Mouse (Mus musculus) stomach, embryonic 14.5 days (tissue): ENCODE results near the gene Il13. TPM values are rescaled to one million over a fixed set of nuclear protein-coding genes. Genes with fewer than 3 reads are reported as not detected.

Experiments used
- ATAC-seq: fragments of 200-750 bp; cut with Nextera tagmentation; 2 replicates; pipeline ENCODE4 v1.8.0; 2017; ENCODE audit warnings: low read depth, moderate TSS enrichment; ENCODE audit not compliant: insufficient number of reproducible peaks, insufficient read depth, low FRiP score
- H3K27ac ChIP-seq: fragments of 300-500 bp; sonication (generic); 2 replicates; pipeline ENCODE4 v1.5.1; 2014; ENCODE audit warnings: mild to moderate bottlenecking, low read length, moderate library complexity, mixed read lengths
- H3K27me3 ChIP-seq: fragments of 300-500 bp; sonication (generic); 2 replicates; pipeline ENCODE4 v1.6.1; 2014; ENCODE audit warnings: low read length, control low read depth, mixed read lengths; ENCODE audit not compliant: control insufficient read depth, insufficient read depth
- H3K36me3 ChIP-seq: fragments of 300-500 bp; sonication (generic); 2 replicates; pipeline ENCODE4 v1.6.1; 2014; ENCODE audit warnings: mild to moderate bottlenecking, control low read depth, low read length, moderate library complexity, mixed read lengths; ENCODE audit not compliant: control insufficient read depth, insufficient read depth
- H3K4me1 ChIP-seq: fragments of 300-500 bp; sonication (generic); 2 replicates; pipeline ENCODE4 v1.6.1; 2014; ENCODE audit warnings: low read length, control low read depth, mixed read lengths; ENCODE audit not compliant: control insufficient read depth, insufficient read depth
- H3K4me2 ChIP-seq: fragments of 300-500 bp; sonication (generic); replicated peaks from 2 replicates; pipeline ENCODE4 v1.6.1; 2014; ENCODE audit warnings: low read depth, low read length, control low read depth
- H3K4me3 ChIP-seq: fragments of 300-500 bp; sonication (generic); 2 replicates; pipeline ENCODE4 v1.5.1; 2014; ENCODE audit warnings: low read depth, low read length, control low read depth
- H3K9ac ChIP-seq: fragments of 300-500 bp; sonication (generic); replicated peaks from 2 replicates; pipeline ENCODE4 v1.6.1; 2014; ENCODE audit warnings: low read depth, mild to moderate bottlenecking, control low read depth, low read length, moderate library complexity, mixed read lengths
- H3K9me3 ChIP-seq: fragments of 300-500 bp; sonication (generic); 2 replicates; pipeline ENCODE4 v1.6.1; 2016; ENCODE audit warnings: low read depth, low read length, control low read depth; ENCODE audit not compliant: control insufficient read depth
- WGBS: fragments of 180-500 bp; shearing (Covaris S2); extraction: QIAGEN DNeasy Blood & Tissue Kit; methylation state at CpG from one replicate; pipeline ENCODE4 v1.1.7; 2014; 5-methylcytosine and 5-hydroxymethylcytosine counted together
- polyA plus RNA-seq: library from polyadenylated mRNA; unstranded; fragments of >200 nt; fragmentation: Nextera tagmentation; extraction: Ambion mirVana; gene quantifications from 2 replicates; pipeline ENCODE4 v1.2.1, GENCODE M21; 2014

Gene Il13
- polyA plus RNA-seq, 1 experiment from 2014 or later = not detected

DNA sequence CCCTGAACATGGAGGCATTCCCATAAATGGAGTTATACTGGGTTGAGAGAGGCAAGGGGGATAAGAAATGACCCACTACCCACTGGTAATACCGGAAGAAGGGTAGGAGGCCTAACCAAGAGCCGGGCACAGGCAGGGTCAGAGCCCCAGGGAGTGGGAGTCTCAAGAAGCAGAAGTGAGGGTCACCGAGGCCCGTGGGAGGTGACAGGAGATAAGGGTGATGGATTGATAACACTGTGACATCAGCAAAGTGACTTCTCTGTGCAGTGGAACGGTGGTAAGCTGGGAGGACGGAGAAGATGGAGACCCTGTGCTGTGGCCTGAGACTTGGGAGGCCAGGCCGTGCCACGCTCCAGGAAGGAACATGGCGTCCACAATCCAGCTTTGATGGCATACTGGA lies 10.9 kb downstream of the Il13 start:
- no peaks in the 10 kb centered on the region for H3K4me1 ChIP-seq
- H3K9ac ChIP-seq = no peak overlapping the region
- H3K4me2 ChIP-seq = no peak overlapping the region
- no peak overlapping the region for H3K4me3 ChIP-seq
- no peak overlapping the region for H3K27ac ChIP-seq
- no peaks in the 10 kb centered on the region for H3K9me3 ChIP-seq
- no peak for ATAC-seq
- no peaks in the 10 kb centered on the region for H3K27me3 ChIP-seq
- no peaks in the 10 kb centered on the region for H3K36me3 ChIP-seq
- WGBS = 71% methylated on average over 9 of the region's 9 CpGs

DNA sequence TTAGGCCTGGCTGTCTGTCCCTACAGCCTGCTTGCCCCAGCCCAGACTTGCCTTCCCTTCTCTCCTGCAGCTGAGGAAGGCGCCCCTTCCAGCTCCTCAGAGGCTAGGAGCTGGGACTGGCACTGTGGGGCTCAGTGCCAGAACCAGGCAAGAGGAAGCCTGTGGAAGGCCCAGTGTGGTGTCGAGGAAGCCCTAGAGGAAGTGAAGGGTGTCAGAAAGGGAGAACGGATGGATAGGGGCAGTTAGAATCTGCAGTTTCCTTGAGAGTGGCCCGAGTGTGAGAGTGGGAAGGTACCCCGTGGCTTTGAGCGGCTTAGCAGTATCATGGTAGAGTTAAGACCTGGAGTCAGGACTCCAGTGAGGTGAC lies 12.1 kb downstream of the Il13 start:
- no peak overlapping the region for H3K27ac ChIP-seq
- no peaks in the 10 kb centered on the region for H3K27me3 ChIP-seq
- H3K36me3 ChIP-seq = no peaks in the 10 kb centered on the region
- no peak overlapping the region for H3K4me3 ChIP-seq
- no peak overlapping the region for H3K9ac ChIP-seq
- H3K4me1 ChIP-seq = no peaks in the 10 kb centered on the region
- 76% methylated on average over 6 of the region's 6 CpGs for WGBS
- no peak overlapping the region for H3K4me2 ChIP-seq
- ATAC-seq = no peak
- no peaks in the 10 kb centered on the region for H3K9me3 ChIP-seq

GRCm38 (mm10) chr11:53621582-53622439 lies 12.7 kb downstream of the Il13 start:
- Histone ChIP-seq H3K4me3 (no peak overlapping the region), H3K4me1 (no peaks in the 10 kb centered on the region), H3K9me3 (no peaks in the 10 kb centered on the region), H3K27ac (no peak overlapping the region), H3K36me3 (no peaks in the 10 kb centered on the region), H3K27me3 (no peaks in the 10 kb centered on the region), H3K9ac (no peak overlapping the region), H3K4me2 (no peak overlapping the region)
- WGBS = 80% methylated on average over 11 of the region's 11 CpGs
- ATAC-seq = no peak

DNA sequence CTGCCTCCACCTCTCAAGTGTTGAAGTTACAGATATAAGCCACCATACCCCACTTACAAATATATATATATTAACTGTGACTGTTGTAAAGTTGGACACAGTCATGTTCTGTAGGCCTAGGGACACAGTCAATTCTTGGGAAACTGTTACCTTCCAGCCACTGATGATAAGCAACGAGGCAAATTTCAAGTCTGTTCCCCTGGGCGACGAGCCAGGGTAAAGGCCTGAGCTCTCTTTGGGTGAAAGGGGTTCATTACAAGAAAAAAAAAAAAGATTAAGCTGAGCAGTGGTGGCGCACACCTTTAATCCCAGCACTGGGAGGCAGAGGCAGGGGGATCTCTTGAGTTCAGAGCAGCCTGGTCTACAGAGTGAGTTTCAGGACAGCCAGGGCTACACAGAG lies 14.4 kb downstream of the Il13 start:
- Histone ChIP-seq H3K36me3 (no peaks in the 10 kb centered on the region), H3K9me3 (no peaks in the 10 kb centered on the region), H3K4me3 (no peak overlapping the region), H3K9ac (no peak overlapping the region), H3K27ac (no peak overlapping the region), H3K4me2 (no peak overlapping the region), H3K4me1 (no peaks in the 10 kb centered on the region), H3K27me3 (no peaks in the 10 kb centered on the region)
- no peak for ATAC-seq
- WGBS = 85% methylated on average over 4 of the region's 4 CpGs

DNA sequence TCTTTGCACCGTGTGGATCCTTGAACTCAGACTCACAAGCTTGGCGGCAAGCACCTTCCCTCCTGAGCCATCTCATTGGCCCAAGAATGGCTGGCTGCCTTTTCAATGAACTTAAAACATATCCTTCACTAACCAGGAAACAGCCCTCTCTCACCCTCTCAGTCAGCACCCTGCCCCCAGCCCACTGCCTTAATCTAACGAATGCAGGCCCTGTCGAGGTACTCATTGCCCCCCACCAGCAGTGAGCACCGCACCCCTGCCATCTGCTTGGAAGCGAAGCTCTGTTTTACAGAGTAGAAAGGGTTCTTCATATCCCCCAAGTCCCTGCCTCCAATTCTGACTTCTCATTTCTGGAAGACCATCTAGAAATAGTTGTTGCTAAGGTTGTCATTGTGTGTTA lies 15.1 kb downstream of the Il13 start:
- WGBS = 63% methylated on average over 6 of the region's 6 CpGs
- ATAC-seq = no peak

GRCm38 (mm10) chr11:53618619-53619198 lies 15.8 kb downstream of the Il13 start, which contains the start of gene Il4:
Il4 (minus strand) TSS chr11:53618669.
- 69% methylated on average over 7 of the region's 7 CpGs for WGBS
- no peak for ATAC-seq
- Histone ChIP-seq H3K9me3 (no peaks in the 10 kb centered on the region), H3K9ac (no peak within 1 kb of the TSS), H3K27me3 (no peaks in the 10 kb centered on the region), H3K4me1 (no peaks in the 10 kb centered on the region), H3K4me2 (no peak within 1 kb of the TSS), H3K27ac (no peak within 1 kb of the TSS), H3K36me3 (no peaks in the 10 kb centered on the region), H3K4me3 (no peak within 1 kb of the TSS)

More for the DNA sequence above, 15.1 kb downstream of the Il13 start:
- no peaks in the 10 kb centered on the region for H3K36me3 ChIP-seq
- no peak overlapping the region for H3K4me2 ChIP-seq
- H3K4me3 ChIP-seq = no peak overlapping the region
- no peak overlapping the region for H3K9ac ChIP-seq
- no peaks in the 10 kb centered on the region for H3K27me3 ChIP-seq
- no peaks in the 10 kb centered on the region for H3K4me1 ChIP-seq
- H3K27ac ChIP-seq = no peak overlapping the region
- no peaks in the 10 kb centered on the region for H3K9me3 ChIP-seq

GRCm38 (mm10) chr11:53617562-53618109 lies 16.9 kb downstream of the Il13 start:
- Histone ChIP-seq H3K4me3 (no peak overlapping the region), H3K9me3 (no peaks in the 10 kb centered on the region), H3K27me3 (no peaks in the 10 kb centered on the region), H3K9ac (no peak overlapping the region), H3K36me3 (no peaks in the 10 kb centered on the region), H3K4me2 (no peak overlapping the region), H3K4me1 (no peaks in the 10 kb centered on the region), H3K27ac (no peak overlapping the region)
- ATAC-seq = no peak
- WGBS = 63% methylated on average over 4 of the region's 4 CpGs

GRCm38 (mm10) chr11:53616748-53617558 lies 17.5 kb downstream of the Il13 start:
- Histone ChIP-seq H3K4me3 (no peak overlapping the region), H3K4me1 (no peaks in the 10 kb centered on the region), H3K27me3 (no peaks in the 10 kb centered on the region), H3K27ac (no peak overlapping the region), H3K9me3 (no peaks in the 10 kb centered on the region), H3K4me2 (no peak overlapping the region), H3K9ac (no peak overlapping the region), H3K36me3 (no peaks in the 10 kb centered on the region)
- ATAC-seq = no peak
- 59% methylated on average over 8 of the region's 8 CpGs for WGBS
